Mouse (Mus musculus) layer of hippocampus, adult 2 months (tissue): ENCODE data around the gene Adamts17. TPM values are rescaled to one million over a fixed set of nuclear protein-coding genes. Genes with fewer than 3 reads are reported as not detected.

ENCODE experiments used
- DNase-seq, 2 experiments: peaks; one replicate each; pipeline ENCODE4 v3.0.0; 2022; ENCODE audit warnings: low spot score in 2 of 2
- H3K27ac ChIP-seq: fragments of 200-600 bp; 2 replicates; pipeline ENCODE4 v1.8.1; 2022
- H3K4me3 ChIP-seq: fragments of 200-600 bp; 2 replicates; pipeline ENCODE4 v1.8.1; 2022; ENCODE audit warnings: mild to moderate bottlenecking
- CTCF ChIP-seq: fragments of 200-600 bp; conservative IDR thresholded peaks from 2 replicates; pipeline ENCODE4 v1.8.1; 2022; ENCODE audit warnings: antibody characterized with exemption, mild to moderate bottlenecking, moderate library complexity
- total RNA-seq, 2 experiments: library from RNA; stranded (reverse); gene quantifications; 2 replicates each; pipeline ENCODE4 v1.2.3; 2021

Adamts17 gene
- total RNA-seq, 2 experiments from 2014 or later, result 27.3 to 32.7 TPM

GRCm38 (mm10) chr7:66812737-66813136 is 26.8 kb upstream of the Adamts17 start:
- no peak overlapping the region for H3K4me3 ChIP-seq
- no peak for TF ChIP-seq CTCF
- peak; percentile 16 to 21 for DNase-seq
- H3K27ac ChIP-seq, result no peak overlapping the region

- TF ChIP-seq CTCF, result no peak
- DNase-seq, result no peak
- H3K27ac ChIP-seq, result no peak overlapping the region
- H3K4me3 ChIP-seq, result no peak overlapping the region
Observed at GRCm38 (mm10) chr7:66813172-66813571, 26.4 kb upstream of the Adamts17 start.

- DNase-seq, result no peak
- no peak overlapping the region for H3K4me3 ChIP-seq
- H3K27ac ChIP-seq, result no peak overlapping the region
- TF ChIP-seq CTCF, result no peak
Observed at GRCm38 (mm10) chr7:66815526-66815925, 24.0 kb upstream of the Adamts17 start.

GRCm38 (mm10) chr7:66820034-66820433 is 19.5 kb upstream of the Adamts17 start:
- peak; percentile 98 for TF ChIP-seq CTCF
- Histone ChIP-seq H3K4me3 (no peak overlapping the region), H3K27ac (no peak overlapping the region)
- peak in 1 of 2 experiments; percentile 56 for DNase-seq

GRCm38 (mm10) chr7:66830803-66831202 is 8.7 kb upstream of the Adamts17 start:
- Histone ChIP-seq H3K4me3 (no peak overlapping the region), H3K27ac (no peak overlapping the region)
- TF ChIP-seq CTCF, result no peak
- no peak for DNase-seq

- no peak for DNase-seq
- no peak for TF ChIP-seq CTCF
- Histone ChIP-seq H3K27ac (no peak overlapping the region), H3K4me3 (no peak overlapping the region)
Observed at GRCm38 (mm10) chr7:66831295-66831694, 8.2 kb upstream of the Adamts17 start.

GRCm38 (mm10) chr7:66840008-66840719 is 629 bp downstream of the Adamts17 start:
- Histone ChIP-seq H3K27ac (peak overlapping the region; percentile 93), H3K4me3 (peak overlapping the region; percentile 87)
- peak; percentile 72 for TF ChIP-seq CTCF
- peak in 1 of 2 experiments; percentile 51 for DNase-seq

- no peak for TF ChIP-seq CTCF
- peak overlapping the region; percentile 87 for H3K4me3 ChIP-seq
- DNase-seq, result peak; percentile 41 to 54
- peak overlapping the region; percentile 93 for H3K27ac ChIP-seq
Observed at GRCm38 (mm10) chr7:66841165-66841564, 1.6 kb downstream of the Adamts17 start.

- DNase-seq, result peak; percentile 83 to 90
- Histone ChIP-seq H3K4me3 (peak overlapping the region; percentile 87), H3K27ac (peak overlapping the region; percentile 76)
- TF ChIP-seq CTCF, result peak; percentile 94
Observed at GRCm38 (mm10) chr7:66842021-66842420, 2.5 kb downstream of the Adamts17 start.

- DNase-seq, result no peak
- no peak for TF ChIP-seq CTCF
- Histone ChIP-seq H3K4me3 (no peak overlapping the region), H3K27ac (no peak overlapping the region)
Observed at GRCm38 (mm10) chr7:66843846-66844245, 4.3 kb downstream of the Adamts17 start.

GRCm38 (mm10) chr7:66846582-66846981 is 7.0 kb downstream of the Adamts17 start:
- Histone ChIP-seq H3K27ac (no peak overlapping the region), H3K4me3 (no peak overlapping the region)
- TF ChIP-seq CTCF, result no peak
- no peak for DNase-seq

- no peak for DNase-seq
- no peak for TF ChIP-seq CTCF
- H3K27ac ChIP-seq, result no peak overlapping the region
- no peak overlapping the region for H3K4me3 ChIP-seq
Observed at GRCm38 (mm10) chr7:66847299-66847698, 7.8 kb downstream of the Adamts17 start.

GRCm38 (mm10) chr7:66849316-66849715 is 9.8 kb downstream of the Adamts17 start:
- Histone ChIP-seq H3K27ac (no peak overlapping the region), H3K4me3 (no peak overlapping the region)
- no peak for DNase-seq
- no peak for TF ChIP-seq CTCF

- TF ChIP-seq CTCF, result no peak
- DNase-seq, result no peak
- Histone ChIP-seq H3K4me3 (no peak overlapping the region), H3K27ac (0 out of 2 replicates have a peak overlapping the region, but pooled peaks have one; percentile 15)
Observed at GRCm38 (mm10) chr7:66852164-66852563, 12.6 kb downstream of the Adamts17 start.

- Histone ChIP-seq H3K4me3 (no peak overlapping the region), H3K27ac (peak overlapping the region; percentile 53; the same call in 1 of the 2 replicates)
- no peak for TF ChIP-seq CTCF
- DNase-seq, result no peak
Observed at GRCm38 (mm10) chr7:66857610-66858009, 18.1 kb downstream of the Adamts17 start.
